Mouse (Mus musculus): ENCODE data around the gene Wdr86. TPM values are rescaled to one million over a fixed set of nuclear protein-coding genes. Genes with fewer than 3 reads are reported as not detected.

Wdr86 gene
- total and polyA plus RNA-seq, 3 experiments = 0.44 TPM; not detected in 2

DNA sequence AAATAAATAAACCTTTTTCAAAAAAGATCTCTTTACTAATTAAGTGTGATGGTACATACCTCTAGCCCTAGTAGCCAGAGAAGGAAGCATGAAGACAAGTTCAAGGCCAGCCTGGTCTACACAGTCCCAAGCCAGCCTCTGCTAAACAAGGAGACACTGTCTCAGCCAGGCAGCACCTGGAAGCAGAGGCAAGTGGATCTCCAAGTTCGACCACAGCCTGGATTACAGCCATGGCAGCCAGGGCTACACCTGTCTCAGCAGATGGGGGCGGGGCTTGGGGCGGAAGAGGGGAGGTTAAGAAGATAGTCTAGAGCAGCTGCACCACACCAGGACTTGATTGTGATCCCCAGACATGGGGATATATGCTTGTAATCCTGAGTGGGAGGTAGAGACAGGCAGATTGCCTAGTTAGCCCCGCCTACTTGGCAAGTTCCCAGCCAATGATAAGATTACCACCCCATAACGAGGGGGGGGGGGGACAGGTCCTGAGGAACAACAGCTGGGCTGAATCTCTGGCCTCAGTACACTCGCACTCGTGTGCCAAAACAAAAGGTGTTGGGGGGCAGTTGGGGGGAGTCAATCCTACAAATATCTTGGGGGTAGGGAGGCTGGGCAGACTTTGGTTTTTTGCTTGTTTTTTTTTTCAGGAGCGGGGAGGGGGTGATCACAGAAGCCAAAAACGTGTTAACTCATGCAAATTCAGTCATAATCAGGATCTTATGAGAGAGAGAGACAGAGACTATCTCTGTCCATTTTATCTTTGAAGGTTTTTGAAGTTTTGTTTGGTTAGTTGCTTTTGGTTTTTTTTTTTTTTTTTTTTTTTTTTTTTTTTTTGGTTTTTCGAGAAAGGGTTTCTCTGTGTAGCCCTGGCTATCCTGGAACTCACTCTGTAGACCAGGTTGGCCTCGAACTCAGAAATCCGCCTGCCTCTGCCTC is 3.4 kb downstream of the Wdr86 start:
- DNase-seq (ENCODE audit: low spot score) (no peak), ATAC-seq (ENCODE audit: extremely low read depth, insufficient number of reproducible peaks, low FRiP score, poor library complexity, severe bottlenecking) (no peak)
- Histone ChIP-seq H3K4me3 (ENCODE audit: low read depth, low read length) (no peak overlapping the region), H3K27me3 (ENCODE audit: insufficient read depth, low read length) (peaks cover 52% of the 10 kb centered on the region), H3K9me3 (replicated peaks) (no peaks in the 10 kb centered on the region), H3K36me3 (replicated peaks) (no peaks in the 10 kb centered on the region), H3K4me1 (ENCODE audit: insufficient read depth, low read depth, low read length) (0 out of 2 replicates have a peak, but pooled peaks cover 4% of the 10 kb centered on the region)
- TF ChIP-seq POLR2AphosphoS5 (IDR thresholded peaks at IDR 0.05; ENCODE audit: insufficient replicate concordance, low read depth, low read length) (no peak), GATA1 (IDR thresholded peaks at IDR 0.05; ENCODE audit: borderline replicate concordance, low read length) (no peak), TAL1 (conservative IDR thresholded peaks at IDR 0.05; ENCODE audit: low read depth, low read length) (no peak)

DNA sequence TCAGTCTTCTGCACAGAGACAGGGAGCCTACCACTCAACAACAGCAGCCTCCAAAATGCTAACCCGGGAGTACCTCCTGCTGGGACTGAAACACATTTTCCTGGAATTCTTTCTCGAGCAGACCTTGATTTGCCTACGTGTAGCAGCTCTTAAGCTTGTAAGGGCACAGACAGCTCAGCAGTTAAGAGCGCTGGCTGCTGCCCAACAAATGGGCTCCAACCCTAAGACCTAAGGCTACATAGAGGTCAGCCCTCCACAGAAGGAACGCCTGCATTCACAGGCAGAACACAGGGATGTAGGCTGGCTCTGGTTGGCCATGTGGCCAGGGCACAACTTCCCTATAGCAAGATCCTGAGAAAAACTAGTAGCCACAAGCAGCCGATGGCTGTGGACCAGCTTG is 4.6 kb downstream of the Wdr86 start:
- TF ChIP-seq CTCF (IDR thresholded peaks at IDR 0.05; ENCODE audit: low read depth, low read length) (no peak), TAL1 (conservative IDR thresholded peaks at IDR 0.05; ENCODE audit: low read depth, low read length) (no peak), GATA1 (IDR thresholded peaks at IDR 0.05; ENCODE audit: borderline replicate concordance, low read length) (no peak), GATA2 (IDR thresholded peaks at IDR 0.05; ENCODE audit: borderline replicate concordance, low read depth, low read length) (no peak), POLR2AphosphoS5 (IDR thresholded peaks at IDR 0.05; ENCODE audit: insufficient replicate concordance, low read depth, low read length) (no peak)

DNA sequence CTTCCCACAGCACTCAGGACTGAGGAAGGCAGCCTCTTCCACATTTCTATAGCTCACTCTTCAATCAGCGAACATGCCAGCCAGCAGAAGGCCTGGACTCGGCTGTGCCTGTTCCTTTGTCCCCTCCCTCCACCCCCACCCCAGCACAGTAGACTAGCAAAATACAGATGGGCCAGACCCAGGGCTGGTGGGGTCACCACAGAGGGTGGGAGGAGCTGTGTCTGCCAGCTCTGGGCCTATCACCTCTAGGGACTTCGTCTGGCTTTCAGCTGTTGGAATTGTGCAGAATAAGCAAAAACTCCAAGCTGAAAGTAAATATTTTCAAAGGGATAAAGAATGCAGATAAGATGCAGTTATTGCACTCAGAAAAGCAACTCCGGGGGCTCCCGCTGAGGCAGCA is 5.7 kb downstream of the Wdr86 start:
- DNase-seq (ENCODE audit: low spot score) (no peak), ATAC-seq (ENCODE audit: extremely low read depth, insufficient number of reproducible peaks, low FRiP score, poor library complexity, severe bottlenecking) (no peak)
- Histone ChIP-seq H3K27me3 (ENCODE audit: insufficient read depth, low read length) (peaks cover 42% of the 10 kb centered on the region), H3K4me1 (ENCODE audit: insufficient read depth, low read depth, low read length) (0 out of 2 replicates have a peak, but pooled peaks cover 4% of the 10 kb centered on the region), H3K36me3 (replicated peaks) (no peaks in the 10 kb centered on the region), H3K9me3 (replicated peaks) (no peaks in the 10 kb centered on the region), H3K4me3 (ENCODE audit: low read depth, low read length) (no peak overlapping the region)
- TF ChIP-seq TAL1 (conservative IDR thresholded peaks at IDR 0.05; ENCODE audit: low read depth, low read length) (no peak), CTCF (IDR thresholded peaks at IDR 0.05; ENCODE audit: low read depth, low read length) (no peak), POLR2AphosphoS5 (IDR thresholded peaks at IDR 0.05; ENCODE audit: insufficient replicate concordance, low read depth, low read length) (no peak), GATA2 (IDR thresholded peaks at IDR 0.05; ENCODE audit: borderline replicate concordance, low read depth, low read length) (no peak), GATA1 (IDR thresholded peaks at IDR 0.05; ENCODE audit: borderline replicate concordance, low read length) (no peak)

More for the DNA sequence above, 4.6 kb downstream of the Wdr86 start:
- H3K4me3 ChIP-seq (ENCODE audit: low read depth, low read length) = no peak overlapping the region
- H3K27me3 ChIP-seq (ENCODE audit: insufficient read depth, low read length) = peaks cover 52% of the 10 kb centered on the region
- 0 out of 2 replicates have a peak, but pooled peaks cover 4% of the 10 kb centered on the region for H3K4me1 ChIP-seq (ENCODE audit: insufficient read depth, low read depth, low read length)
- DNase-seq (ENCODE audit: low spot score) (no peak), ATAC-seq (ENCODE audit: extremely low read depth, insufficient number of reproducible peaks, low FRiP score, poor library complexity, severe bottlenecking) (no peak)
- H3K36me3 ChIP-seq (replicated peaks) = no peaks in the 10 kb centered on the region
- H3K9me3 ChIP-seq (replicated peaks) = no peaks in the 10 kb centered on the region

DNA sequence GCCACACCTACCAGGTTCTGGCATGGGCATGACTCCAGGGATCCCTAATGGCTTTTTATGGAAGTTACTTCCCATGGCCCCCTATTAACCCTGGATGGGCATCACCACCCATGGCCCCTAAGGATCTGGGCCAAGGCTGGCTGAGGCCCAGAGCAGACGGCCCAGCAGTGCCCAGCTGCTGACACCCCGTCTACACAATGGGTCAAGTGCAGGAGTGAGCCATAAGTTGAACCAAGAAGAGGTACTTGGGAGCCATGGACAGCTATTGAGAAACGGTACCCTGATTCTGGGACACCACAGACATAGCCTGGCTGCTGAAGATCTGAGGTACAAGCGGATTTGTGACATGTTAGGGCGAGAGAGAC is 6.3 kb downstream of the Wdr86 start:
- no peaks in the 10 kb centered on the region for H3K9me3 ChIP-seq (replicated peaks)
- ATAC-seq (ENCODE audit: extremely low read depth, insufficient number of reproducible peaks, low FRiP score, poor library complexity, severe bottlenecking) = no peak
- H3K4me3 ChIP-seq (ENCODE audit: low read depth, low read length) = no peak overlapping the region
- 0 out of 2 replicates have a peak, but pooled peaks cover 4% of the 10 kb centered on the region for H3K4me1 ChIP-seq (ENCODE audit: insufficient read depth, low read depth, low read length)
- TF ChIP-seq CTCF (IDR thresholded peaks at IDR 0.05; ENCODE audit: low read depth, low read length) (no peak), POLR2AphosphoS5 (IDR thresholded peaks at IDR 0.05; ENCODE audit: insufficient replicate concordance, low read depth, low read length) (no peak), GATA2 (IDR thresholded peaks at IDR 0.05; ENCODE audit: borderline replicate concordance, low read depth, low read length) (no peak), TAL1 (conservative IDR thresholded peaks at IDR 0.05; ENCODE audit: low read depth, low read length) (no peak), GATA1 (IDR thresholded peaks at IDR 0.05; ENCODE audit: borderline replicate concordance, low read length) (no peak)
- H3K36me3 ChIP-seq (replicated peaks) = no peaks in the 10 kb centered on the region
- DNase-seq (ENCODE audit: low spot score) = no peak
- peaks cover 40% of the 10 kb centered on the region for H3K27me3 ChIP-seq (ENCODE audit: insufficient read depth, low read length)

DNA sequence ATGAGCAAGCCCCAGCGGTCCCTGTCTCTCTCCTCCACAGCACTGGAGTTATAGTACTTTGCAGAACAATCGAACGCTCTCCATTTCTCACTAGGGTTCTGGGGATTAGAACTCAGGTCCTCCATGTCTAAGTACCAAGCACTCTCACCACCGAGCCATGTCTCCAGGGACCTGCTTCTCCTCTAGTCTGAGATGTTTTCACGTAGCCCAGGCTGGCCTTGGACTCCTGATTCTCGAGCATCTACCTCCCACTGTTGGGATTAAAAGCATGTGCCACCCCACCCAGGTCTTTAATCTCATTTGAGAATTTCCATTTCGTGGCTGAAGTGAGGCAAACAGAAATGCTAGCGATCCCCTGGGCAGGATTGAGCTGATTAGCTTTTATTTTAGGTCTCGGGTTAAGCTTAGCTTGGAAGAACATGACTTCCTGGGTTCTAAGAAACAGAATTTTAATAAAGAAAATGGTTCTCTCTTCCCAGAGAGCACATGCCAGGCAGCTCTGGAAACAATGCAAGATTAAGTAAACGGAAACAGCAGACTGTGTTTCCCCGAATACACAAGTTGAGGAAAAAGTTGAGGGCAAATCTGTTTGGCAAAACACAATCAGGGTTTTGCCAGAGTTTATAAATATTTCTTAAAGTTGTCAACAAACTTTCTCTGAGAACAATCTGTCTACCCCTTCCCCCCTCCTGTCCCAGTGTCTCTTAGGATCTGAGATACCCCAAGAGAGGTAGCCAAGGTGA is 6.8 kb downstream of the Wdr86 start:
- no peak for ATAC-seq (ENCODE audit: extremely low read depth, insufficient number of reproducible peaks, low FRiP score, poor library complexity, severe bottlenecking)
- DNase-seq (ENCODE audit: low spot score) = no peak

DNA sequence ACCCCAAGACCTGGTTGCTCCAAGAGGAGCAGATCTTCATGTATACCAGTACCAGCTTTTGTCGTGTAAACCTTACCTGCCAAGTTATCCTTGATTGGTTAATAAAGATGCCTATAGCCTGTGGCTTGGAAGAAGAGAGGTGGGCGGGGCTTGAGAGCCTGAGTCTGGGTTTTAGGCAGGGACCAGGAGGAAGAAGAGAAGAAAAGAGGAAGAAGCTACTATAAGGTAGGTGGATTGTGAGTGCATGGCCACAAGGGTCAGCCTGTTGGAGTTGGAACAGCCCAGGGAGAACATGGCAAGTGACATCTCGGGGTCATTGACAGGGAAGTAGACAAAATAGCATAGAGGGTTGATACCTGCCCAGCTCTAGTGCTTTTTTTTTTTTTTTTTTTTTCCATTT is 10.7 kb downstream of the Wdr86 start:
- no peak for DNase-seq (ENCODE audit: low spot score)
- no peaks in the 10 kb centered on the region; the same call in 1 of the 2 replicates for H3K4me1 ChIP-seq (ENCODE audit: insufficient read depth, low read depth, low read length)
- ATAC-seq (ENCODE audit: extremely low read depth, insufficient number of reproducible peaks, low FRiP score, poor library complexity, severe bottlenecking) = no peak
- H3K27me3 ChIP-seq (ENCODE audit: insufficient read depth, low read length) = peaks cover 44% of the 10 kb centered on the region
- TF ChIP-seq POLR2AphosphoS5 (IDR thresholded peaks at IDR 0.05; ENCODE audit: insufficient replicate concordance, low read depth, low read length) (no peak), GATA2 (IDR thresholded peaks at IDR 0.05; ENCODE audit: borderline replicate concordance, low read depth, low read length) (no peak), CTCF (IDR thresholded peaks at IDR 0.05; ENCODE audit: low read depth, low read length) (no peak)
- H3K4me3 ChIP-seq (ENCODE audit: low read depth, low read length) = no peak overlapping the region
- no peaks in the 10 kb centered on the region for H3K36me3 ChIP-seq (replicated peaks)
- no peaks in the 10 kb centered on the region for H3K9me3 ChIP-seq (replicated peaks)

More for the DNA sequence above, 6.8 kb downstream of the Wdr86 start:
- H3K4me1 ChIP-seq (ENCODE audit: insufficient read depth, low read depth, low read length) = 0 out of 2 replicates have a peak, but pooled peaks cover 4% of the 10 kb centered on the region
- H3K9me3 ChIP-seq (replicated peaks) = no peaks in the 10 kb centered on the region
- no peak overlapping the region for H3K4me3 ChIP-seq (ENCODE audit: low read depth, low read length)
- TF ChIP-seq POLR2AphosphoS5 (IDR thresholded peaks at IDR 0.05; ENCODE audit: insufficient replicate concordance, low read depth, low read length) (no peak), CTCF (IDR thresholded peaks at IDR 0.05; ENCODE audit: low read depth, low read length) (no peak), TAL1 (conservative IDR thresholded peaks at IDR 0.05; ENCODE audit: low read depth, low read length) (no peak), GATA2 (IDR thresholded peaks at IDR 0.05; ENCODE audit: borderline replicate concordance, low read depth, low read length) (no peak), GATA1 (IDR thresholded peaks at IDR 0.05; ENCODE audit: borderline replicate concordance, low read length) (no peak)
- H3K36me3 ChIP-seq (replicated peaks) = no peaks in the 10 kb centered on the region
- peaks cover 43% of the 10 kb centered on the region for H3K27me3 ChIP-seq (ENCODE audit: insufficient read depth, low read length)
